Mouse (Mus musculus) brain, embryonic 18.5 days (tissue): ENCODE data around the gene Duoxa2.

Experiments
- DNase-seq: peaks from one replicate; pipeline ENCODE4 v3.0.0-alpha.2; 2012; ENCODE audit warnings: low read depth, low spot score

The Duoxa2 gene

DNA sequence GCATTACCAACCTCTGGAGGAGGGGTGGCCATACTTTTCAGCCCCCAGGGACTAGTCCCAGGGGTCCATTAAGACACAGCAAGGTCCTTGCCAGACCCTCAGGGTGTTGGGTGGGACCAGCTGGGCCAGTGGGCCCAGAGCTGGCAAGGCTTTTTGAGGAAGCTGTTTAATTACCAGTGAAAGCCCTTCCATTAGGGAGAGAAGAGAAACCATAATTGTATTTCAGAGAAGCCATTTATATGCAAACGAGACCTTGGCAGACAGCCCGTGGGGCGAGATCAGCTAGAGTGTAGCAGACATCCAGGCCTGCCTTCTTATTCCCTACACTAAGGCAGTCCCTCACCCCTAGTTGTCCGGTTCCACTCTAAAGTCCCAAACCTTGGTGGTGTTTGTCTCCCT is 53.2 kb downstream of the Duoxa2 start:
- no peak for DNase-seq
